Mouse (Mus musculus) thymus, postnatal 14 days (tissue): ENCODE measurements around the gene Cryba4.

Source experiments
- DNase-seq: peaks from one replicate; pipeline ENCODE4 v3.0.0; 2021

The Cryba4 gene

GRCm38 (mm10) chr5:112252400-112252799 lies at the start of gene Cryba4:
Cryba4 (minus strand) TSS chr5:112252518.
- DNase-seq = no peak

GRCm38 (mm10) chr5:112301694-112302093 lies 49.4 kb upstream of the Cryba4 start:
- DNase-seq = no peak

- DNase-seq = no peak
These were observed 48.5 kb upstream of the Cryba4 start for GRCm38 (mm10) chr5:112300721-112301308.

- DNase-seq = no peak
These were observed 47.8 kb upstream of the Cryba4 start for GRCm38 (mm10) chr5:112300112-112300511.

GRCm38 (mm10) chr5:112299399-112299798 lies 47.1 kb upstream of the Cryba4 start:
- DNase-seq = no peak

- DNase-seq = peak; percentile 68
These were observed 46.1 kb upstream of the Cryba4 start for GRCm38 (mm10) chr5:112298226-112298988.

GRCm38 (mm10) chr5:112297257-112297656 lies 44.9 kb upstream of the Cryba4 start:
- peak; percentile 50 for DNase-seq

GRCm38 (mm10) chr5:112296404-112297181 lies 44.3 kb upstream of the Cryba4 start:
- DNase-seq = no peak

- no peak for DNase-seq
These were observed 43.2 kb upstream of the Cryba4 start for GRCm38 (mm10) chr5:112295564-112295963.

GRCm38 (mm10) chr5:112295162-112295561 lies 42.8 kb upstream of the Cryba4 start:
- no peak for DNase-seq

GRCm38 (mm10) chr5:112294696-112295095 lies 42.4 kb upstream of the Cryba4 start:
- DNase-seq = no peak

GRCm38 (mm10) chr5:112293800-112294199 lies 41.5 kb upstream of the Cryba4 start:
- no peak for DNase-seq

- no peak for DNase-seq
These were observed 40.1 kb upstream of the Cryba4 start for GRCm38 (mm10) chr5:112292343-112292980.

GRCm38 (mm10) chr5:112291866-112292265 lies 39.5 kb upstream of the Cryba4 start:
- DNase-seq = peak; percentile 59

GRCm38 (mm10) chr5:112290536-112290880 lies 38.2 kb upstream of the Cryba4 start:
- DNase-seq = no peak

GRCm38 (mm10) chr5:112289819-112290535 lies 37.7 kb upstream of the Cryba4 start:
- no peak for DNase-seq

GRCm38 (mm10) chr5:112289236-112289635 lies 36.9 kb upstream of the Cryba4 start:
- DNase-seq = no peak

- DNase-seq = no peak
These were observed 36.1 kb upstream of the Cryba4 start for GRCm38 (mm10) chr5:112288193-112289141.

- no peak for DNase-seq
These were observed 35.3 kb upstream of the Cryba4 start for GRCm38 (mm10) chr5:112287652-112288051.

- DNase-seq = peak; percentile 61
These were observed 34.8 kb upstream of the Cryba4 start for GRCm38 (mm10) chr5:112286984-112287641.

GRCm38 (mm10) chr5:112286608-112286983 lies 34.3 kb upstream of the Cryba4 start:
- peak; percentile 45 for DNase-seq
